Mouse (Mus musculus) C2C12 (cell line): ENCODE data around the gene Unc5b.

Source experiments
- CTCF ChIP-seq: IDR thresholded peaks from one replicate; pipeline ENCODE4 v1.5.1; 2011; ENCODE audit not compliant: control insufficient read depth, insufficient read depth, insufficient read length
- MYOD1 ChIP-seq: IDR thresholded peaks from one replicate; pipeline ENCODE4 v1.6.1; 2011; ENCODE audit warnings: low read depth; ENCODE audit not compliant: control insufficient read depth, insufficient read length
- MYOG ChIP-seq: IDR thresholded peaks from one replicate; pipeline ENCODE4 v1.6.1; 2011; ENCODE audit not compliant: control insufficient read depth, insufficient read length; ENCODE audit errors: extremely low read depth

- TF ChIP-seq CTCF (no peak), MYOG (no peak), MYOD1 (no peak)
Observed at GRCm38 (mm10) chr10:60797682-60798422, 33.5 kb downstream of the Unc5b start.
